Mouse (Mus musculus): ENCODE results near the gene Tmprss13. TPM values are rescaled to one million over a fixed set of nuclear protein-coding genes. Genes with fewer than 3 reads are reported as not detected.

Gene Tmprss13
- polyA plus RNA-seq, 1 experiment from 2014 or later, result 0.38 TPM

- Histone ChIP-seq H3K4me1 (peaks cover 8% of the 10 kb centered on the region), H3K4me2 (no peak overlapping the region), H3K9me3 (replicated peaks) (peaks cover 4% of the 10 kb centered on the region; the same call in 1 of the 2 replicates), H3K36me3 (no peaks in the 10 kb centered on the region), H3K27ac (no peak overlapping the region), H3K4me3 (replicated peaks) (no peak overlapping the region), H3K9ac (no peak overlapping the region), H3K27me3 (0 out of 2 replicates have a peak, but pooled peaks cover 4% of the 10 kb centered on the region)
- ATAC-seq (replicated peaks; ENCODE audit: low FRiP score), result no peak
- WGBS, result 92% methylated on average over 8 of the region's 8 CpGs
Measured at GRCm38 (mm10) chr9:45301771-45302170, 17.1 kb upstream of the Tmprss13 start.

- no peaks in the 10 kb centered on the region for H3K9me3 ChIP-seq (replicated peaks)
- H3K9ac ChIP-seq, result no peak overlapping the region
- no peaks in the 10 kb centered on the region for H3K36me3 ChIP-seq
- no peak for ATAC-seq (replicated peaks; ENCODE audit: low FRiP score)
- no peak overlapping the region for H3K4me2 ChIP-seq
- 83% methylated on average over 12 of the region's 12 CpGs for WGBS
- H3K27ac ChIP-seq, result no peak overlapping the region
- no peaks in the 10 kb centered on the region for H3K27me3 ChIP-seq
- no peaks in the 10 kb centered on the region for H3K4me1 ChIP-seq
- H3K4me3 ChIP-seq (replicated peaks), result no peak overlapping the region
Measured at GRCm38 (mm10) chr9:45306746-45307410, 12.0 kb upstream of the Tmprss13 start.

DNA sequence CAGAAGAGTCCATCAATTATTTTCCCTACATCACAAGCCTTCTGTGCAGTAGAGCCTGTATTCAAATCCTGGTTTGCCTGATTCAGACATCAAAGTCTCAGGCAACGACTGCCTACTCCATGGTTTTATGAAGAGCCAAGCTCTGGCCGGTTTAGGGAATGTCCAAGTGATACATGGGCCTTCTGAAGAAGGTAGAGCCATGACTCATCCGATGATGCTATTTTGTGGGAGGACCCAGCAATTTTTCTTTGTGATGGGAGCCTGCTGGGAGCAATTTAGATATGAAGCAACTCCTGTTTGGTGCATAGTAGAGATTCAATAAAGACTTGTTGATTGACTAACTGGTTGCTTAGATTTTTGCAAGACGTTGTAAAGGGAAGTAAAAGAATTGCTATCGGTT, 10.4 kb upstream of the Tmprss13 start:
- Histone ChIP-seq H3K27ac (no peak overlapping the region), H3K4me3 (replicated peaks) (no peak overlapping the region), H3K36me3 (no peaks in the 10 kb centered on the region), H3K9ac (no peak overlapping the region), H3K27me3 (no peaks in the 10 kb centered on the region), H3K4me2 (no peak overlapping the region), H3K9me3 (replicated peaks) (no peaks in the 10 kb centered on the region), H3K4me1 (no peaks in the 10 kb centered on the region)
- ATAC-seq (replicated peaks; ENCODE audit: low FRiP score), result no peak
- WGBS, result 86% methylated on average over 5 of the region's 5 CpGs

GRCm38 (mm10) chr9:45311858-45312257, 7.0 kb upstream of the Tmprss13 start:
- Histone ChIP-seq H3K9me3 (replicated peaks) (no peaks in the 10 kb centered on the region), H3K27ac (no peak overlapping the region), H3K9ac (no peak overlapping the region), H3K4me2 (no peak overlapping the region), H3K4me3 (replicated peaks) (no peak overlapping the region), H3K4me1 (no peaks in the 10 kb centered on the region), H3K36me3 (no peaks in the 10 kb centered on the region), H3K27me3 (0 out of 2 replicates have a peak, but pooled peaks cover 8% of the 10 kb centered on the region)
- ATAC-seq (replicated peaks; ENCODE audit: low FRiP score), result no peak
- 82% methylated on average over 6 of the region's 6 CpGs for WGBS

DNA sequence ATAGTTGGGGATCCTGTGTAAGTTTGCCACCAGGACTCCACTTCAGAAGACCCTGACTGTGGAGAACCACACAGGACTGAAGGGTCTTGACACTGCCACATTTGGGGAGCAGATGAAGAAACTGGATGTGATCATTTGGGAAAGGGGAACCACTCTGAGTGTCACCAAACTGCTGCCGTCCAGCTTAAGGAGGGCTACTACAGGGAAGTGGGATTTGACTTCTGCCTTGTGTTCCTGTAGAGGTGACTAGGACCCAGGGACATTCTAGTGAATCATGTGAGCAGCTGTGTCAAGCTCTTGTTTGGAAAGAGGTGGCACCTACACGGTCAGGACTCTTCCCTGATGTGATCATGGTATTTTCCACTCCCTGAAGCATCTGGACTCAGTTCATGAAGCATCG, 5.0 kb upstream of the Tmprss13 start:
- ATAC-seq (replicated peaks; ENCODE audit: low FRiP score), result no peak
- H3K4me2 ChIP-seq, result no peak overlapping the region
- H3K27ac ChIP-seq, result no peak overlapping the region
- WGBS, result 73% methylated on average over 3 of the region's 3 CpGs
- H3K9ac ChIP-seq, result no peak overlapping the region
- H3K4me3 ChIP-seq (replicated peaks), result no peak overlapping the region
- H3K9me3 ChIP-seq (replicated peaks), result no peaks in the 10 kb centered on the region
- H3K4me1 ChIP-seq, result 0 out of 2 replicates have a peak, but pooled peaks cover 6% of the 10 kb centered on the region
- no peaks in the 10 kb centered on the region for H3K36me3 ChIP-seq
- peaks cover 21% of the 10 kb centered on the region for H3K27me3 ChIP-seq

DNA sequence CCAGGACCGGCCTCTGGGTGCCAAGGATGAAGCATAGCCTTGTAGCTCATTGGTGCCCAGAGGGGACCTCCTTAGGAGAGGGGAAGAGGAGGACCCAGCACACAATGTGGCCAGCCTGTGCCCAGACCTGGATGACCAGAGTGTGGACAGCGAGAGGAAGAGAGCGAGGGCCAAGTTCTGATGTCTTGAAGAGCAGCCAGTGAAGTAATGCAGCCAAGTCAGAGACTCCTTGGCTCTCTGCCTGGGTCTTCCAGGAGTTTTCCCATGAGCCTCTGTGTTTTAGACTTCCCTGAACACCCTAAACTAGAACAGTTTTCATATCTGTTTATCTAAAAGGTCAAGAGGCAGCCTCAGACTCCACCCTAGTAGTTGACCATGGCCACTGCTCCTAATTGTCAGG, 1.3 kb upstream of the Tmprss13 start:
- no peak overlapping the region for H3K27ac ChIP-seq
- H3K9ac ChIP-seq, result no peak overlapping the region
- 66% methylated on average over 3 of the region's 3 CpGs for WGBS
- peaks cover 21% of the 10 kb centered on the region for H3K27me3 ChIP-seq
- no peak overlapping the region for H3K4me2 ChIP-seq
- H3K9me3 ChIP-seq (replicated peaks), result no peaks in the 10 kb centered on the region
- ATAC-seq (replicated peaks; ENCODE audit: low FRiP score), result no peak
- H3K4me1 ChIP-seq, result 0 out of 2 replicates have a peak, but pooled peaks cover 6% of the 10 kb centered on the region
- H3K4me3 ChIP-seq (replicated peaks), result no peak overlapping the region
- H3K36me3 ChIP-seq, result no peaks in the 10 kb centered on the region

DNA sequence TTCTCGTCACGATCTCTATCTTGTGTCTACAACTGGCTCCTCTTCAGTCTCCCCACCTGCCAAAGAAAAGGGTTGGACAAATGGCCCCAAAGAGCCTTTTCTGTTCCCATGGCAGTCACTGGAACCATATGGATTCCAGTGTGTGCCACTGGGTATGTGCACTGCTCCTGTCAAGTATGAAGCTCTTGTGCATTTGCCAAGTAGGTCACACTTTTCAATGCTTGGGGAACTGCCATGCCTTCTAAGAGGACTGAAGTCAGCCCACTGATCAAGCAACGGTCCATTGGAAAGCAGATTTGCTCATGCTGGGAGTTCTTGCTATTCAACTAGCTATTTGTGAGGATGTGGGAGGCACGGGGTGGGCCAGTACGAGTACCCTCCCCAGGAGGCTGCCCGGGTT, 2.6 kb downstream of the Tmprss13 start:
- H3K4me3 ChIP-seq (replicated peaks), result no peak overlapping the region
- ATAC-seq (replicated peaks; ENCODE audit: low FRiP score), result no peak
- H3K27me3 ChIP-seq, result peaks cover 14% of the 10 kb centered on the region
- no peaks in the 10 kb centered on the region for H3K9me3 ChIP-seq (replicated peaks)
- WGBS, result 82% methylated on average over 6 of the region's 6 CpGs
- no peaks in the 10 kb centered on the region for H3K36me3 ChIP-seq
- no peak overlapping the region for H3K4me2 ChIP-seq
- H3K9ac ChIP-seq, result no peak overlapping the region
- no peak overlapping the region for H3K27ac ChIP-seq
- H3K4me1 ChIP-seq, result 0 out of 2 replicates have a peak, but pooled peaks cover 6% of the 10 kb centered on the region

GRCm38 (mm10) chr9:45321946-45322430, 3.1 kb downstream of the Tmprss13 start:
- WGBS, result 74% methylated on average over 4 of the region's 4 CpGs
- no peaks in the 10 kb centered on the region for H3K9me3 ChIP-seq (replicated peaks)
- H3K4me2 ChIP-seq, result no peak overlapping the region
- peaks cover 14% of the 10 kb centered on the region for H3K27me3 ChIP-seq
- 0 out of 2 replicates have a peak, but pooled peaks cover 6% of the 10 kb centered on the region for H3K4me1 ChIP-seq
- H3K4me3 ChIP-seq (replicated peaks), result no peak overlapping the region
- no peaks in the 10 kb centered on the region for H3K36me3 ChIP-seq
- no peak overlapping the region for H3K27ac ChIP-seq
- no peak for ATAC-seq (replicated peaks; ENCODE audit: low FRiP score)
- no peak overlapping the region for H3K9ac ChIP-seq

- H3K27me3 ChIP-seq, result no peaks in the 10 kb centered on the region
- no peaks in the 10 kb centered on the region for H3K9me3 ChIP-seq (replicated peaks)
- H3K36me3 ChIP-seq, result no peaks in the 10 kb centered on the region
- H3K9ac ChIP-seq, result no peak overlapping the region
- ATAC-seq (replicated peaks; ENCODE audit: low FRiP score), result no peak
- H3K27ac ChIP-seq, result no peak overlapping the region
- H3K4me2 ChIP-seq, result no peak overlapping the region
- no peaks in the 10 kb centered on the region for H3K4me1 ChIP-seq
- 87% methylated on average over 9 of the region's 9 CpGs for WGBS
- no peak overlapping the region for H3K4me3 ChIP-seq (replicated peaks)
Measured at GRCm38 (mm10) chr9:45326390-45326789, 7.5 kb downstream of the Tmprss13 start.

GRCm38 (mm10) chr9:45328263-45328662, 9.4 kb downstream of the Tmprss13 start:
- Histone ChIP-seq H3K27me3 (no peaks in the 10 kb centered on the region), H3K9ac (no peak overlapping the region), H3K9me3 (replicated peaks) (no peaks in the 10 kb centered on the region), H3K4me1 (no peaks in the 10 kb centered on the region), H3K4me3 (replicated peaks) (no peak overlapping the region), H3K27ac (no peak overlapping the region), H3K36me3 (no peaks in the 10 kb centered on the region), H3K4me2 (no peak overlapping the region)
- ATAC-seq (replicated peaks; ENCODE audit: low FRiP score), result no peak
- WGBS, result 85% methylated on average over 4 of the region's 4 CpGs

- Histone ChIP-seq H3K9me3 (replicated peaks) (no peaks in the 10 kb centered on the region), H3K27ac (no peak overlapping the region), H3K36me3 (no peaks in the 10 kb centered on the region), H3K27me3 (no peaks in the 10 kb centered on the region), H3K4me2 (no peak overlapping the region), H3K4me1 (no peaks in the 10 kb centered on the region), H3K4me3 (replicated peaks) (no peak overlapping the region), H3K9ac (no peak overlapping the region)
- WGBS, result 85% methylated on average over 6 of the region's 6 CpGs
- ATAC-seq (replicated peaks; ENCODE audit: low FRiP score), result no peak
Measured at GRCm38 (mm10) chr9:45329577-45329976, 10.7 kb downstream of the Tmprss13 start.

DNA sequence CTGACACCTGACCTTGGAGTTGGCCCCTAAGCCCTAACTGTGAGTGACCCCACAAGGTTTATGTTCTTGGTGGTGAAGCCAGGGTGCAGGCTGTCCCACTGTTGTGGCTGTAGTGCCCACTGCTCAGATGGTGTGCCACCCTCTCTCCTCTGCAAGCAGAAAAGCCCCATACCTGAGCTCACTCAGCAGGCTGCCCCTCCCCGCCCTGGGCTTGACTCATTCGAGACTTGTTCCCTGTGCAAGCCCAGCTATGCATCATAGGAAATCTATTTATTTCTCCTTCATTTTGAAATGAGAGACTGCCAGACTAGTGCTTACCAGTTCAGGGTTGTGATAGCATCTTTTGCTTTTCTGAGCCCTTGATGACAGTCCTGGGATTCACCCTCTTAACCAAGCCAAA, 18.5 kb downstream of the Tmprss13 start:
- no peak overlapping the region for H3K27ac ChIP-seq
- ATAC-seq (replicated peaks; ENCODE audit: low FRiP score), result no peak
- no peaks in the 10 kb centered on the region for H3K9me3 ChIP-seq (replicated peaks)
- no peak overlapping the region for H3K9ac ChIP-seq
- no peak overlapping the region for H3K4me2 ChIP-seq
- H3K27me3 ChIP-seq, result no peaks in the 10 kb centered on the region; the same call in none of the 2 replicates
- H3K4me3 ChIP-seq (replicated peaks), result no peak overlapping the region
- H3K4me1 ChIP-seq, result no peaks in the 10 kb centered on the region
- H3K36me3 ChIP-seq, result no peaks in the 10 kb centered on the region
- 84% methylated on average over 2 of the region's 2 CpGs for WGBS

- Histone ChIP-seq H3K4me1 (no peaks in the 10 kb centered on the region), H3K9ac (no peak overlapping the region), H3K9me3 (replicated peaks) (no peaks in the 10 kb centered on the region), H3K4me3 (replicated peaks) (no peak overlapping the region), H3K27me3 (no peaks in the 10 kb centered on the region; the same call in 1 of the 2 replicates), H3K4me2 (no peak overlapping the region), H3K36me3 (no peaks in the 10 kb centered on the region), H3K27ac (no peak overlapping the region)
- WGBS, result 93% methylated on average over 3 of the region's 3 CpGs
- ATAC-seq (replicated peaks; ENCODE audit: low FRiP score), result no peak
Measured at GRCm38 (mm10) chr9:45343066-45343465, 24.2 kb downstream of the Tmprss13 start.
